Mouse (Mus musculus) thymus, adult 2 months (tissue): Measurements from ENCODE around the gene Erbb3.

Experiments used
- CTCF ChIP-seq: fragments of 200-500 bp; IDR thresholded peaks from 2 replicates; pipeline ENCODE4 v1.5.1; 2012; ENCODE audit warnings: mild to moderate bottlenecking, control low read depth, low read length, moderate library complexity, borderline replicate concordance; ENCODE audit not compliant: control insufficient read depth, poor library complexity, insufficient read depth; ENCODE audit errors: extremely low read depth
- POLR2A ChIP-seq: fragments of 200-500 bp; IDR thresholded peaks from 2 replicates; pipeline ENCODE4 v1.6.1; 2012; ENCODE audit warnings: mild to moderate bottlenecking, low read length, control low read depth, moderate library complexity; ENCODE audit not compliant: control insufficient read depth, poor library complexity, insufficient read depth; ENCODE audit errors: extremely low read depth

- no peak for TF ChIP-seq CTCF
- TF ChIP-seq POLR2A: no peak
These were observed 29.1 kb upstream of the Erbb3 start for GRCm38 (mm10) chr10:128618570-128618969.
